In genomic region chr11:97150411-97151330, GRCm38 (mm10) we compare ENCODE assay signal across 7 mouse cellular contexts. TPM values are rescaled to one million over a fixed set of nuclear protein-coding genes. Genes with fewer than 3 reads are reported as not detected.
A peak's percentile ranks its signal among the peaks of the same experiment; 100 is the strongest.
DNase-seq lines count a peak whose midpoint lies in the region; ATAC-seq lines count a peak whose summit lies in the region.

No protein-coding gene starts in this region.

- peak; percentile 82 for ATAC-seq in hindbrain, embryonic 15.5 days (ENCODE audit: low FRiP score, low read depth)

- intact Hi-C loops in left cerebral cortex, postnatal 10 days (cut with DNase I), result no loop called here

- H3K9ac ChIP-seq in hindbrain, embryonic 15.5 days, result peak overlapping the region; percentile 89

- WGBS in hindbrain, embryonic 15.5 days, result under 1% methylated on average over 74 of the region's 102 CpGs
- WGBS in macrophage (ENCODE audit: missing documents), result under 1% methylated on average over 75 of the region's 102 CpGs

- H3K27me3 ChIP-seq in hindbrain, embryonic 15.5 days, result no peaks in the 10 kb centered on the region

- DNase-seq in adrenal gland, postnatal 14 days, result peak; percentile 73
- peak; percentile 92 to 95 for DNase-seq in cerebellum, postnatal 14 days
- peak; percentile 31 to 41 for DNase-seq in frontal cortex, postnatal 25 days (ENCODE audit: low spot score in 2 of 2)
- peak; percentile 76 to 90 for DNase-seq in left cerebral cortex, postnatal 10 days (ENCODE audit: extremely low spot score in 1 of 2, low spot score in 2 of 2)
- peak; percentile 72 for DNase-seq in right cerebral cortex, postnatal 25 days

- H3K4me2 ChIP-seq in hindbrain, embryonic 15.5 days, result peak overlapping the region; percentile 85

- peak overlapping the region; percentile 95 for H3K4me3 ChIP-seq in hindbrain, embryonic 15.5 days
- peak overlapping the region; percentile 74 for H3K4me3 ChIP-seq in macrophage (ENCODE audit: inconsistent target)

- H3K79me2 ChIP-seq in macrophage (ENCODE audit: inconsistent target), result peaks cover 33% of the 10 kb centered on the region

- H3K36me3 ChIP-seq in hindbrain, embryonic 15.5 days, result peaks cover 10% of the 10 kb centered on the region
- peaks cover 11% of the 10 kb centered on the region; the same call in 1 of the 2 replicates for H3K36me3 ChIP-seq in macrophage (ENCODE audit: inconsistent target)

- no peaks in the 10 kb centered on the region for H3K9me3 ChIP-seq in hindbrain, embryonic 15.5 days

- peaks cover 36% of the 10 kb centered on the region for H3K4me1 ChIP-seq in hindbrain, embryonic 15.5 days (replicated peaks)

- H3K27ac ChIP-seq in hindbrain, embryonic 15.5 days (replicated peaks), result peak overlapping the region; percentile 96
- H3K27ac ChIP-seq in macrophage, result peak overlapping the region; percentile 90

RNA-seq across cellular contexts. Expression of gene Tbkbp1, which starts 0.6 kb away (rescaled TPM):
- total RNA-seq in adrenal gland, postnatal 14 days (2021), result 17.6 and 22.9 TPM in 2 replicates
- 10.3 and 11.1 TPM in 2 replicates for polyA plus RNA-seq in hindbrain, embryonic 15.5 days (2015; fragmentation: Nextera tagmentation; extraction: Ambion mirVana)
- total RNA-seq in left cerebral cortex, postnatal 10 days (2021), result 10 to 100 TPM; 52.4 to 53.7 TPM
- 10 to 100 TPM; 10.1 to 60.2 (median 30.0) TPM for total RNA-seq in macrophage (2018; cell fraction: chromatin; rRNA removed)
- 10 to 100 TPM in 22 of 26 experiments, 1 to 10 TPM in 4; 8.5 to 26.7 (median 15.7) TPM for total RNA-seq in macrophage (2018; cell fraction: cytosol; rRNA removed)
- 10 to 100 TPM; 11.8 to 48.8 (median 23.9) TPM for total RNA-seq in macrophage (2018; cell fraction: nucleus; rRNA removed)
- polyA plus RNA-seq in macrophage (2018), result 21.0 to 27.3 TPM (median 25.6 TPM) in 3 replicates

RNA-seq across cellular contexts. Expression of gene Tbx21, which starts 35.5 kb away (rescaled TPM):
- 0.33 and 0.56 TPM in 2 replicates for total RNA-seq in adrenal gland, postnatal 14 days (2021)
- 0.13 TPM in 1 of 2 replicates, not detected in the other for polyA plus RNA-seq in hindbrain, embryonic 15.5 days (2015; fragmentation: Nextera tagmentation; extraction: Ambion mirVana)
- total RNA-seq in left cerebral cortex, postnatal 10 days (2021), result not detected
- not detected for total RNA-seq in macrophage (2018; cell fraction: chromatin; rRNA removed)
- total RNA-seq in macrophage (2018; cell fraction: cytosol; rRNA removed), result under 1 TPM in 3 of 26 experiments, not detected in 23; 0.07 to 0.09 (median 0.07) TPM
- total RNA-seq in macrophage (2018; cell fraction: nucleus; rRNA removed), result not detected
- polyA plus RNA-seq in macrophage (2018), result 0.09 TPM in 1 of 3 replicates, not detected in the others

RNA-seq across cellular contexts. Expression of gene Kpnb1, which starts 37.0 kb away (rescaled TPM):
- 123 and 138 TPM in 2 replicates for total RNA-seq in adrenal gland, postnatal 14 days (2021)
- 31.8 and 33.9 TPM in 2 replicates for polyA plus RNA-seq in hindbrain, embryonic 15.5 days (2015; fragmentation: Nextera tagmentation; extraction: Ambion mirVana)
- total RNA-seq in left cerebral cortex, postnatal 10 days (2021), result 100 to 1,000 TPM; 121 to 122 TPM
- total RNA-seq in macrophage (2018; cell fraction: chromatin; rRNA removed), result 100 to 1,000 TPM in 17 of 26 experiments, 10 to 100 TPM in 9; 32.5 to 177 (median 129) TPM
- total RNA-seq in macrophage (2018; cell fraction: cytosol; rRNA removed), result 100 to 1,000 TPM in 4 of 26 experiments, 10 to 100 TPM in 22; 57.8 to 122 (median 82.9) TPM
- total RNA-seq in macrophage (2018; cell fraction: nucleus; rRNA removed), result 100 to 1,000 TPM in 13 of 26 experiments, 10 to 100 TPM in 13; 49.6 to 222 (median 99.3) TPM
- polyA plus RNA-seq in macrophage (2018), result 63.7 to 139 TPM (median 123 TPM) in 3 replicates

Comparison
In these comparisons a context has a peak if more than half of its experiments do, and no peak if none do; other contexts are left out.
1. Peak in every context shown above with its lines: DNase-seq, ATAC-seq, H3K4me3 ChIP-seq and H3K27ac ChIP-seq.
2. DNase-seq: peak in every context shown above with its lines; median percentile 94 in cerebellum, postnatal 14 days; 83 in left cerebral cortex, postnatal 10 days; 73 in adrenal gland, postnatal 14 days; 72 in right cerebral cortex, postnatal 25 days; 36 in frontal cortex, postnatal 25 days.